Mouse (Mus musculus) liver, embryonic 11.5 days (tissue): ENCODE measurements around the gene Syngr3. TPM values are rescaled to one million over a fixed set of nuclear protein-coding genes. Genes with fewer than 3 reads are reported as not detected.

Experiments
- ATAC-seq: fragments of 200-750 bp; cut with Nextera tagmentation; replicated peaks from 2 replicates; pipeline ENCODE4 v1.8.0; 2017; ENCODE audit warnings: moderate number of reproducible peaks, mild to moderate bottlenecking, moderate TSS enrichment, moderate library complexity; ENCODE audit not compliant: low FRiP score
- DNase-seq: peaks from one replicate; pipeline ENCODE4 v3.0.0-alpha.2; 2017; ENCODE audit warnings: low spot score
- H3K27ac ChIP-seq: fragments of 300-500 bp; sonication (generic); 2 replicates; pipeline ENCODE4 v1.5.1; 2014; ENCODE audit warnings: mild to moderate bottlenecking, low read depth, low read length, control low read depth
- H3K27me3 ChIP-seq: fragments of 300-500 bp; sonication (generic); replicated peaks from 2 replicates; pipeline ENCODE4 v1.6.1; 2014; ENCODE audit warnings: low read length, mixed read lengths; ENCODE audit not compliant: control insufficient read depth, insufficient read depth
- H3K36me3 ChIP-seq: fragments of 300-500 bp; sonication (generic); 2 replicates; pipeline ENCODE4 v1.6.1; 2014; ENCODE audit warnings: mild to moderate bottlenecking, low read length, moderate library complexity, mixed read lengths; ENCODE audit not compliant: control insufficient read depth, insufficient read depth
- H3K4me1 ChIP-seq: fragments of 300-500 bp; sonication (generic); replicated peaks from 2 replicates; pipeline ENCODE4 v1.6.1; 2014; ENCODE audit warnings: low read length, mixed read lengths; ENCODE audit not compliant: control insufficient read depth, insufficient read depth
- H3K4me2 ChIP-seq: fragments of 300-500 bp; sonication (generic); 2 replicates; pipeline ENCODE4 v1.6.1; 2014; ENCODE audit warnings: mild to moderate bottlenecking, control low read depth, moderate library complexity
- H3K4me3 ChIP-seq: fragments of 300-500 bp; sonication (generic); 2 replicates; pipeline ENCODE4 v1.5.1; 2014; ENCODE audit warnings: low read depth, low read length, control low read depth
- H3K9ac ChIP-seq: fragments of 300-500 bp; sonication (generic); 2 replicates; pipeline ENCODE4 v1.6.1; 2014; ENCODE audit warnings: low read depth, low read length, control low read depth
- H3K9me3 ChIP-seq: fragments of 300-500 bp; sonication (generic); 2 replicates; pipeline ENCODE4 v1.6.1; 2016; ENCODE audit warnings: low read length, inconsistent platforms, mixed read lengths; ENCODE audit not compliant: control insufficient read depth
- WGBS: fragments of 180-500 bp; shearing (Covaris S2); extraction: QIAGEN DNeasy Blood & Tissue Kit; methylation state at CpG from one replicate; pipeline ENCODE4 v1.1.7; 2014; 5-methylcytosine and 5-hydroxymethylcytosine counted together
- polyA plus RNA-seq: library from polyadenylated mRNA; unstranded; fragments of >200 nt; fragmentation: Nextera tagmentation; extraction: Ambion mirVana; gene quantifications from 2 replicates; pipeline ENCODE4 v1.2.1, GENCODE M21; 2014

The Syngr3 gene
- polyA plus RNA-seq, 1 experiment from 2014 or later = 0.49 TPM

GRCm38 (mm10) chr17:24641944-24642343, 47.8 kb downstream of the Syngr3 start:
- Histone ChIP-seq H3K4me3 (no peak overlapping the region), H3K36me3 (peaks cover 5% of the 10 kb centered on the region; the same call in 1 of the 2 replicates), H3K9ac (no peak overlapping the region), H3K27me3 (no peaks in the 10 kb centered on the region), H3K27ac (no peak overlapping the region), H3K9me3 (no peaks in the 10 kb centered on the region), H3K4me1 (peaks cover 26% of the 10 kb centered on the region), H3K4me2 (no peak overlapping the region)
- ATAC-seq = no peak
- WGBS = 91% methylated on average over 14 of the region's 14 CpGs
- DNase-seq = no peak

DNA sequence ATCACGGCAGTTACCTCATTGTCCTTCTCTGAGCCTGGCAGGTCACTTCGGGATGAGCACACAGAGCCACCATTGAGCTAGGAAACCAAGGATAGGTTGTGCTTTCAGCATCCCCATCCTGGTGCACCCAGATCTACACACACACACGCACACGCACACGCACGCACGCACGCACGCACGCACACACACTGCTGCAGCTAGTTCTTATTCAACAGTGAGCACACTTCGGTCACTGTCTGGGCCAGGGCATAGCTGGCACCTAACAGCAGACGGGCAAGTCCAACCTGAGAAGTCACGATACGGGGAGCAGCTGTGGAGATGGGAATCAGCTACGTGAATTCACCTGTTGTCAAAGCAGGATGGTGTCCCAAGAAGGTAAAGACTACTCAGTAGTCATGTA, 49.2 kb downstream of the Syngr3 start:
- H3K4me3 ChIP-seq = no peak overlapping the region
- ATAC-seq (no peak), DNase-seq (no peak)
- no peak overlapping the region for H3K27ac ChIP-seq
- peaks cover 22% of the 10 kb centered on the region for H3K4me1 ChIP-seq
- no peak overlapping the region for H3K9ac ChIP-seq
- H3K27me3 ChIP-seq = no peaks in the 10 kb centered on the region
- no peaks in the 10 kb centered on the region for H3K9me3 ChIP-seq
- no peak overlapping the region for H3K4me2 ChIP-seq
- H3K36me3 ChIP-seq = peaks cover 5% of the 10 kb centered on the region; the same call in 1 of the 2 replicates
- WGBS = 95% methylated on average over 15 of the region's 15 CpGs

GRCm38 (mm10) chr17:24640119-24640518, 49.6 kb downstream of the Syngr3 start:
- peaks cover 18% of the 10 kb centered on the region for H3K4me1 ChIP-seq
- H3K4me2 ChIP-seq = no peak overlapping the region
- no peaks in the 10 kb centered on the region for H3K9me3 ChIP-seq
- peaks cover 5% of the 10 kb centered on the region; the same call in 1 of the 2 replicates for H3K36me3 ChIP-seq
- H3K9ac ChIP-seq = no peak overlapping the region
- DNase-seq = no peak
- no peak for ATAC-seq
- H3K27me3 ChIP-seq = no peaks in the 10 kb centered on the region
- 85% methylated on average over 7 of the region's 7 CpGs for whole genome bisulfite sequencing
- H3K4me3 ChIP-seq = no peak overlapping the region
- no peak overlapping the region for H3K27ac ChIP-seq

DNA sequence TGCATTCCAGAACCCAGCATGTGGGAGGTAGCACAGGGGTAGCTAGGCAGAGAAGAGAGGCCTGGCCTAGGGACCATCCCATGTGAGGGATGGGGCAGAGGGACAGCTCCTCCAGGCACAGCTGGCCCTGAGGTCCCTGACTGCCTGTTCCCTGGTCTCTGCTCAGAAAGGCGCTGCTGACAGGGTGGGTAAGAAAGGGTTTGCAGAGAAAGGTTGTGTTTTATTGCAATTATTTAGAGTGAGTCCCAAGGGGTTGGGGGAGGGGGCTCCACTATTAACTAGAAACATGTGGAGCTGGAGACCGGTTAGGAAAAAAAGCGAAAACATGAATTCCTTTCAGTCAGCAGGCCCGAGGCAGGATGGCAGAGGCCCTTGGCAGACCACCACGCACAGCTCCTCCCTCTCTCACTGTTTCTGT, 50.2 kb downstream of the Syngr3 start:
- Histone ChIP-seq H3K4me3 (no peak overlapping the region), H3K27ac (no peak overlapping the region), H3K9ac (no peak overlapping the region), H3K36me3 (peaks cover 5% of the 10 kb centered on the region; the same call in 1 of the 2 replicates), H3K4me2 (no peak overlapping the region), H3K4me1 (peaks cover 13% of the 10 kb centered on the region), H3K9me3 (no peaks in the 10 kb centered on the region), H3K27me3 (no peaks in the 10 kb centered on the region)
- WGBS = 80% methylated on average over 5 of the region's 5 CpGs
- ATAC-seq (no peak), DNase-seq (no peak)

- 68% methylated on average over 9 of the region's 9 CpGs for WGBS
- H3K4me2 ChIP-seq = no peak overlapping the region
- ATAC-seq = 0 out of 2 replicates have a peak, but pooled peaks have one; percentile 21
- H3K36me3 ChIP-seq = peaks cover 5% of the 10 kb centered on the region; the same call in 1 of the 2 replicates
- H3K4me1 ChIP-seq = peaks cover 6% of the 10 kb centered on the region
- H3K27ac ChIP-seq = no peak overlapping the region
- no peak overlapping the region for H3K4me3 ChIP-seq
- no peaks in the 10 kb centered on the region for H3K9me3 ChIP-seq
- H3K27me3 ChIP-seq = no peaks in the 10 kb centered on the region
- H3K9ac ChIP-seq = no peak overlapping the region
- no peak for DNase-seq
These were observed 50.9 kb downstream of the Syngr3 start for GRCm38 (mm10) chr17:24638840-24639239.

DNA sequence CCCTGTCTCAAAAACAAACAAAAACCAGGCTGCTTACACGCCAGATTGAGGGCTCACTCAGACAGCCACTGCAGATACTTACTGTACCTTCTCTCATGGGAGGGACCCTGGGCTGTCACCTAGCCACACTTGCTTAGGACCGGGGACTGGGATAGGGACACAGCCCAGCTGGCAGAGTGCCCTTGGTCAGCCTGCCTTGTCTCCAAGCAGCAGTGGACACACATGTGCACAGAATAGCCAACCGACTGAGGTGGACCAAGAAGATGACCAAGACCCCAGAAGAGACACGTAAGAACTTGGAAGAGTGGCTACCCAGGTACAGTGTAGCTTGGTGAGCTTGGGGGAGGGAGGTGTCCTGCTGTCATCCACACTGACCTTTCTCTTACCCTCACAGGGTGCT, 51.5 kb downstream of the Syngr3 start:
- Histone ChIP-seq H3K4me2 (no peak overlapping the region), H3K9ac (no peak overlapping the region; the same call in 1 of the 2 replicates), H3K36me3 (peaks cover 5% of the 10 kb centered on the region), H3K27me3 (no peaks in the 10 kb centered on the region), H3K27ac (no peak overlapping the region), H3K9me3 (no peaks in the 10 kb centered on the region), H3K4me1 (peaks cover 10% of the 10 kb centered on the region), H3K4me3 (no peak overlapping the region)
- 90% methylated on average over 4 of the region's 4 CpGs for WGBS
- DNase-seq (no peak), ATAC-seq (no peak)

DNA sequence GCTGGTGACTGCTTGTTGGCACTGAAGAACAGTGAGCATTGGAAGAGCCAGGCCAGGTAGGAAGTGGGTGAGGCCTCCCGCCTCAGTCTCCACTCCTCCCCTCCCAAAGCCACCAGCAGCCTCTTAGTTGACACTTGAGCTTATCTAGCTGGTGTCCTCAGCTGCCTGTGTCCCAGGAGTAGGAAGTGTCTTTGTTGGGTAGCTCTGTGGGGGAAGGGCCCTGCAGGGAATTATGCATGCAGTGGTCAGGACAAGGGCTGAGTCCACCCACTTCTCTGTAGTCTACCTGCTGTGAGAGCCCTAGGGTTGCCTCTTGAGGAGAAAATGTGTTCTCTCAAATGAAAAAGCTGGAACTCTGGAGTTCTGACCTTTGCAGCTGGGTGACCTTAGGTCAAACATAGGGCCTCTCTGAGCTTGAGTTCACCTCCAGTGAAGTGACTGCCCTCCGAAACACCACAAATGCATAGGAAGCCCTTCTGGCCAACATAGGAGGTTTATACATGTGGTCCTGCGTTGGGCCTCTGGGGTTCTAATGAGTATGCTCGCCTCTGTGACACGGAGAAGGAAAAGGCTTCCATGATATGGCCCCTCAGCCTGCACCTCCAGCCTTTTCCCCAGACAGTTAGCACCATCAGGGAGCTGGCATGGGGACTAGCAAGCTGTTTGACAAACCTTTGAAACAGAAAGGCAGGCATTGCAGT, 52.8 kb downstream of the Syngr3 start:
- Histone ChIP-seq H3K36me3 (peaks cover 5% of the 10 kb centered on the region), H3K27ac (no peak overlapping the region), H3K27me3 (no peaks in the 10 kb centered on the region), H3K9ac (no peak overlapping the region), H3K4me2 (no peak overlapping the region), H3K4me1 (peaks cover 14% of the 10 kb centered on the region), H3K4me3 (no peak overlapping the region), H3K9me3 (no peaks in the 10 kb centered on the region)
- ATAC-seq (no peak), DNase-seq (no peak)
- 61% methylated on average over 5 of the region's 5 CpGs for WGBS

GRCm38 (mm10) chr17:24635694-24636093, 54.1 kb downstream of the Syngr3 start:
- no peak overlapping the region for H3K4me3 ChIP-seq
- peaks cover 14% of the 10 kb centered on the region for H3K4me1 ChIP-seq
- H3K27me3 ChIP-seq = no peaks in the 10 kb centered on the region
- DNase-seq (no peak), ATAC-seq (no peak)
- WGBS = 93% methylated on average over 5 of the region's 5 CpGs
- H3K27ac ChIP-seq = no peak overlapping the region
- no peak overlapping the region for H3K9ac ChIP-seq
- no peaks in the 10 kb centered on the region for H3K9me3 ChIP-seq
- no peak overlapping the region for H3K4me2 ChIP-seq
- peaks cover 5% of the 10 kb centered on the region for H3K36me3 ChIP-seq
